Mouse (Mus musculus) forebrain, embryonic 12.5 days (tissue): Measurements from ENCODE around the gene Gm2012. TPM values are rescaled to one million over a fixed set of nuclear protein-coding genes. Genes with fewer than 3 reads are reported as not detected.
"Not testable (repeated sequence)": the region's sequence is repeated elsewhere in the genome, so short reads cannot be mapped to it uniquely, and the experiment has no call there.

Experiments
- ATAC-seq: fragments of 200-750 bp; cut with Nextera tagmentation; 2 replicates; pipeline ENCODE4 v1.8.0; 2017; ENCODE audit warnings: moderate TSS enrichment; ENCODE audit not compliant: low FRiP score
- H3K27ac ChIP-seq: fragments of 300-500 bp; sonication (generic); 2 replicates; pipeline ENCODE4 v1.5.1; 2016; ENCODE audit warnings: mild to moderate bottlenecking
- H3K27me3 ChIP-seq: fragments of 300-500 bp; sonication (generic); 2 replicates; pipeline ENCODE4 v1.6.1; 2016; ENCODE audit warnings: mild to moderate bottlenecking
- H3K36me3 ChIP-seq: fragments of 300-500 bp; sonication (generic); replicated peaks from 2 replicates; pipeline ENCODE4 v1.6.1; 2016; ENCODE audit warnings: mild to moderate bottlenecking
- H3K4me1 ChIP-seq: fragments of 300-500 bp; sonication (generic); 2 replicates; pipeline ENCODE4 v1.6.1; 2016
- H3K4me2 ChIP-seq: fragments of 300-500 bp; sonication (generic); 2 replicates; pipeline ENCODE4 v1.6.1; 2016; ENCODE audit warnings: mild to moderate bottlenecking, moderate library complexity
- H3K4me3 ChIP-seq: fragments of 300-500 bp; sonication (generic); replicated peaks from 2 replicates; pipeline ENCODE4 v1.5.1; 2016; ENCODE audit warnings: mild to moderate bottlenecking
- H3K9ac ChIP-seq: fragments of 300-500 bp; sonication (generic); 2 replicates; pipeline ENCODE4 v1.6.1; 2016; ENCODE audit warnings: mild to moderate bottlenecking
- H3K9me3 ChIP-seq: fragments of 300-500 bp; sonication (generic); 2 replicates; pipeline ENCODE4 v1.6.1; 2016
- WGBS: fragments of 180-500 bp; shearing (Covaris S2); methylation state at CpG from one replicate; pipeline ENCODE4 v1.1.7; 2016; 5-methylcytosine and 5-hydroxymethylcytosine counted together
- microRNA-seq: library from miRNA; unstranded; fragments of <30 nt; microRNA quantifications from one replicate; pipeline ENCODE4, GENCODE M21; 2017
- polyA plus RNA-seq: library from polyadenylated mRNA; unstranded; fragments of >200 nt; fragmentation: Nextera tagmentation; extraction: Ambion mirVana; gene quantifications from 2 replicates; pipeline ENCODE4 v1.2.1, GENCODE M21; 2016

Gene Gm2012
- polyA plus RNA-seq: not detected in 2 replicates

- H3K9me3 ChIP-seq, H3K27me3 ChIP-seq, H3K36me3 ChIP-seq, H3K9ac ChIP-seq, H3K4me1 ChIP-seq, ATAC-seq, H3K4me3 ChIP-seq, H3K27ac ChIP-seq, H3K4me2 ChIP-seq: not testable (repeated sequence)
- WGBS: 80% methylated on average over 1 of the region's 5 CpGs
Measured at GRCm38 (mm10) chrX:26231255-26231654, at the start of gene Gm2012. Gene Gm2012 (minus strand): TSS chrX:26231355.

- H3K27me3 ChIP-seq, H3K9ac ChIP-seq, H3K4me1 ChIP-seq, H3K4me2 ChIP-seq, H3K36me3 ChIP-seq, H3K4me3 ChIP-seq, H3K27ac ChIP-seq, ATAC-seq, H3K9me3 ChIP-seq: not testable (repeated sequence)
- 79% methylated on average over 12 of the region's 12 CpGs for WGBS
Measured at GRCm38 (mm10) chrX:26159146-26159545, 72.0 kb downstream of the Gm2012 start.

Small RNAs within 50 kb of the gene (microRNA-seq; reads per million reads assigned to microRNA genes)
- gene Gm26302: not detected

Other genes with a start within 250 kb of the Gm2012 start
- not detected in 2 replicates for gene Gm5168, start 180.3 kb downstream of the Gm2012 start, polyA plus RNA-seq
- gene Gm2030, start 78.7 kb upstream of the Gm2012 start, polyA plus RNA-seq: not detected in 2 replicates